In genomic region chr4:123633370-123633769, GRCm38 (mm10) we compare ENCODE assay signal across 9 mouse cellular contexts. TPM values are rescaled to one million over a fixed set of nuclear protein-coding genes. Genes with fewer than 3 reads are reported as not detected.
A peak's percentile ranks its signal among the peaks of the same experiment; 100 is the strongest.
DNase-seq lines count a peak whose midpoint lies in the region; ATAC-seq lines count a peak whose summit lies in the region.
"Had no signal": no experiment of that assay in that cellular context is flagged by ENCODE, and none has a peak within 500 bp of the region (broad histone marks: within the 10 kb centered on the region; RNA-seq: fewer than 3 reads in every experiment).

No protein-coding gene starts in this region.

- H3K27me3 ChIP-seq in forebrain, embryonic 10.5 days (ENCODE audit: poor library complexity, severe bottlenecking): no peaks in the 10 kb centered on the region
- no peaks in the 10 kb centered on the region for H3K27me3 ChIP-seq in forebrain, embryonic 14.5 days (replicated peaks; ENCODE audit: control insufficient read depth, insufficient read depth, low read length)
- no peaks in the 10 kb centered on the region for H3K27me3 ChIP-seq in hindbrain, embryonic 13.5 days
- H3K27me3 ChIP-seq in liver, embryonic 12.5 days (replicated peaks): no peaks in the 10 kb centered on the region

- H3K4me1 ChIP-seq in forebrain, embryonic 10.5 days: peaks cover 14% of the 10 kb centered on the region; the same call in 1 of the 2 replicates
- H3K4me1 ChIP-seq in forebrain, embryonic 14.5 days (ENCODE audit: control insufficient read depth, insufficient read depth, low read length): no peaks in the 10 kb centered on the region
- 0 out of 2 replicates have a peak, but pooled peaks cover 6% of the 10 kb centered on the region for H3K4me1 ChIP-seq in hindbrain, embryonic 13.5 days (replicated peaks)
- peaks cover 12% of the 10 kb centered on the region for H3K4me1 ChIP-seq in liver, embryonic 12.5 days

- DNase-seq in forebrain, embryonic 10.5 days (ENCODE audit: extremely low spot score, low spot score): peak; percentile 43
- no peak for DNase-seq in forebrain, embryonic 14.5 days (ENCODE audit: low spot score)
- DNase-seq in adrenal gland, postnatal 4 days (ENCODE audit: low spot score in 2 of 2): peak; percentile 18 to 57
- DNase-seq in forelimb bud, embryonic 11.5 days (ENCODE audit: low read depth, low spot score): peak; percentile 60
- peak; percentile 62 for DNase-seq in thymus, postnatal 4 days

- peaks cover 16% of the 10 kb centered on the region for H3K36me3 ChIP-seq in forebrain, embryonic 10.5 days (replicated peaks)
- H3K36me3 ChIP-seq in forebrain, embryonic 14.5 days (ENCODE audit: control insufficient read depth, insufficient read depth, low read length): no peaks in the 10 kb centered on the region
- peaks cover 4% of the 10 kb centered on the region; the same call in 1 of the 2 replicates for H3K36me3 ChIP-seq in hindbrain, embryonic 13.5 days
- no peaks in the 10 kb centered on the region for H3K36me3 ChIP-seq in liver, embryonic 12.5 days

- no peak for ATAC-seq in forebrain, embryonic 14.5 days
- ATAC-seq in hindbrain, embryonic 13.5 days (ENCODE audit: low FRiP score): no peak
- peak; percentile 69; the same call in 1 of the 2 replicates for ATAC-seq in liver, embryonic 12.5 days
- peak; percentile 26; the same call in 1 of the 2 replicates for ATAC-seq in neutrophil, adult 5-6 weeks (ENCODE audit: extremely low read depth, insufficient number of reproducible peaks, low FRiP score, poor library complexity, severe bottlenecking)

- H3K4me3 ChIP-seq in forebrain, embryonic 10.5 days: no peak overlapping the region
- H3K4me3 ChIP-seq in forebrain, embryonic 14.5 days (ENCODE audit: low read depth, low read length): no peak overlapping the region
- H3K4me3 ChIP-seq in hindbrain, embryonic 13.5 days: no peak overlapping the region
- no peak overlapping the region for H3K4me3 ChIP-seq in liver, embryonic 12.5 days
- H3K4me3 ChIP-seq: myocyte had no signal

- H3K27ac ChIP-seq in forebrain, embryonic 10.5 days: no peak overlapping the region
- H3K27ac ChIP-seq in forebrain, embryonic 14.5 days (ENCODE audit: low read depth, low read length): no peak overlapping the region
- H3K27ac ChIP-seq in hindbrain, embryonic 13.5 days: peak overlapping the region; percentile 12; the same call in 1 of the 2 replicates
- no peak overlapping the region for H3K27ac ChIP-seq in liver, embryonic 12.5 days

- 33% methylated on average over 3 of the region's 3 CpGs for WGBS in forebrain, embryonic 10.5 days
- WGBS in forebrain, embryonic 14.5 days: 42% methylated on average over 3 of the region's 3 CpGs
- 50% methylated on average over 3 of the region's 3 CpGs for WGBS in hindbrain, embryonic 13.5 days
- 13% methylated on average over 3 of the region's 3 CpGs for WGBS in liver, embryonic 12.5 days (ENCODE audit: insufficient replicate concordance)

- 0 out of 2 replicates have a peak, but pooled peaks cover 3% of the 10 kb centered on the region for H3K9me3 ChIP-seq in forebrain, embryonic 10.5 days
- no peaks in the 10 kb centered on the region for H3K9me3 ChIP-seq in forebrain, embryonic 14.5 days (replicated peaks; ENCODE audit: control insufficient read depth, low read length)
- no peaks in the 10 kb centered on the region for H3K9me3 ChIP-seq in hindbrain, embryonic 13.5 days
- no peaks in the 10 kb centered on the region for H3K9me3 ChIP-seq in liver, embryonic 12.5 days (replicated peaks)

- H3K4me2 ChIP-seq in forebrain, embryonic 14.5 days (ENCODE audit: low read length): no peak overlapping the region
- H3K4me2 ChIP-seq in hindbrain, embryonic 13.5 days: no peak overlapping the region
- no peak overlapping the region for H3K4me2 ChIP-seq in liver, embryonic 12.5 days

- no peak overlapping the region for H3K9ac ChIP-seq in forebrain, embryonic 14.5 days (ENCODE audit: low read length)
- H3K9ac ChIP-seq in hindbrain, embryonic 13.5 days: no peak overlapping the region
- H3K9ac ChIP-seq in liver, embryonic 12.5 days: no peak overlapping the region

RNA-seq across cellular contexts. Expression of gene Macf1, which starts 50.8 kb away (rescaled TPM):
- 43.8 and 50.2 TPM in 2 replicates for polyA plus RNA-seq in forebrain, embryonic 10.5 days (2016; fragmentation: Nextera tagmentation; extraction: Ambion mirVana)
- 76.5 and 101 TPM in 2 replicates for polyA plus RNA-seq in forebrain, embryonic 14.5 days (2014; fragmentation: Nextera tagmentation; extraction: Ambion mirVana)
- total RNA-seq in adrenal gland, postnatal 4 days (2021): 100 to 1,000 TPM; 176 to 202 TPM
- polyA plus RNA-seq in hindbrain, embryonic 13.5 days (2015; fragmentation: Nextera tagmentation; extraction: Ambion mirVana): 67.3 and 69.5 TPM in 2 replicates
- polyA plus RNA-seq in liver, embryonic 12.5 days (2016; fragmentation: Nextera tagmentation; extraction: Ambion mirVana): 15.1 and 17.5 TPM in 2 replicates
- 803 and 821 TPM in 2 replicates for total RNA-seq in neutrophil, adult 5-6 weeks (2017)

Comparison
In these comparisons a context has a peak if more than half of its experiments do, and no peak if none do; other contexts are left out.
1. ATAC-seq: peak in liver, embryonic 12.5 days (single experiment) and neutrophil, adult 5-6 weeks (single experiment); none in forebrain, embryonic 14.5 days (single experiment) and hindbrain, embryonic 13.5 days (single experiment).